Mouse (Mus musculus) erythroblast, adult 5-6 weeks (primary cell): Measurements from ENCODE around the gene Pde6b. TPM values are rescaled to one million over a fixed set of nuclear protein-coding genes. Genes with fewer than 3 reads are reported as not detected.
A peak's percentile ranks its signal among the peaks of the same experiment; 100 is the strongest.

Experiments
- ATAC-seq: replicated peaks from 2 replicates; pipeline ENCODE4 v1.8.0; 2016; ENCODE audit warnings: moderate number of reproducible peaks, mild to moderate bottlenecking, moderate TSS enrichment, inconsistent platforms; ENCODE audit not compliant: poor library complexity, low FRiP score, severe bottlenecking
- total RNA-seq, 2 experiments: library from RNA; stranded (forward) in 1 of 2; stranded (reverse) in 1 of 2; fragments of 150-400 nt in 1 of 2; fragments of 200-764, 138-1000 nt in 1 of 2; gene quantifications; 2 replicates each; pipeline versions ENCODE4 v1.2.3 to v1.2.4; 2015 to 2017; ENCODE audit warnings: low replicate concordance in 2 of 2

Gene Pde6b
- total RNA-seq (2015; ENCODE audit: low replicate concordance) = not detected in 2 replicates
- not detected in 2 replicates for total RNA-seq (2017; ENCODE audit: low replicate concordance)

GRCm38 (mm10) chr5:108388201-108388600 is at the start of gene Pde6b:
Gene Pde6b (plus strand): TSS chr5:108388391.
- ATAC-seq = no peak

DNA sequence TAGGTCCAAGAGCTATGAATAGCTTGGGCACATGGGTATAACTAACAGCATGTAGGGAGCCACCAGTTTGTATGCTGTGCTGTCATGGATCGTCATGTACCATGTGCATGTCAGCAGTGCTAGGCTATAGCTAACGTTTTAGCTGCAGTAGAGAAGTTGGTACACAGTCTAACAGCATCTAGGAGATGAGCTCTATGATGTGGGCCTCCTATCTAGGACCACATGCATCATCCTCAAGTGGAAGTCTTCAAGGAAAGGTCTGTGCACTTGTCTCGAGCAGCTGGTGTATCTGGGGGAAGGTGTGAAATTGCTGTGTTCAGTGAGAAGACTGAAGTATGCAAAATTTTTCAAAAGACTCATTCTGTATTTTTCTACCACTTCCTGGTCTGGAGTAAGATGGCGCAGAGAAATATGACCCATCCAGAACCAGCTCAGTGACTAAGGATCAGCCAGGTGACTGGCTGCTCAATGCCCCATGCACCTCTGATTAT is 44.5 kb upstream of the Pde6b start:
- ATAC-seq = no peak

GRCm38 (mm10) chr5:108345313-108346071 is 42.7 kb upstream of the Pde6b start:
- ATAC-seq = peak; percentile 25; the same call in 1 of the 2 replicates

- no peak for ATAC-seq
Measured at GRCm38 (mm10) chr5:108347843-108348242, 40.3 kb upstream of the Pde6b start.

DNA sequence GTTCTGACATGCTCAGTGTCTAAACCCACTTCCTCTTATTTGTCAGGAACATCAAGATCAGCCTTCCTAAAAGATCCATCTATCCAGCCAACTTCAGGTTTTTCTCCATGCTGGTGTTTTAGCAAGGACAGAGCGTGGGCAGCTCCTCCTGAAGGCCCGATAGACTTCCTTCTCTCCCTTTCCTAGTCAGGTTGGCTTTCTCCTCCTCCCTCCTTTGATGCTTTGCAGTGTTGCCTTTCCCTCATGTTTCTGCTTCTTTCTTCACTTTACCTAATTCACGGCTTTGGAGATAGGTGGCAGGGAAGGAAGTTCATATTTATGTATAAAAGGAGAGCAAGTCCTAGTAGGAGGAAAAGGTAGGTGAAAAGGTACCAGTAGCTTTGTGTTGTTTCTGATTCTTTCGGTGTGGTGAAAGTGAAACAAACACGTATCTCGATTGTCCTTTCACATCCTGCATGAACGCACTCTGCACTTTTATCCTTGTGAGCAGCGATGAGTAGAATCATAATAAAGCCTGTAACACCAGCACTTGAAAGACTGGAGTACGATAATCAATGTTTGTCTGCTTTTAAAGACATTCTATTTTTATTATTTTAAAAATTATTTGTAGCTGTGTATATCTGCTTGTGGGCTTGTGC is 38.6 kb upstream of the Pde6b start:
- ATAC-seq = no peak

DNA sequence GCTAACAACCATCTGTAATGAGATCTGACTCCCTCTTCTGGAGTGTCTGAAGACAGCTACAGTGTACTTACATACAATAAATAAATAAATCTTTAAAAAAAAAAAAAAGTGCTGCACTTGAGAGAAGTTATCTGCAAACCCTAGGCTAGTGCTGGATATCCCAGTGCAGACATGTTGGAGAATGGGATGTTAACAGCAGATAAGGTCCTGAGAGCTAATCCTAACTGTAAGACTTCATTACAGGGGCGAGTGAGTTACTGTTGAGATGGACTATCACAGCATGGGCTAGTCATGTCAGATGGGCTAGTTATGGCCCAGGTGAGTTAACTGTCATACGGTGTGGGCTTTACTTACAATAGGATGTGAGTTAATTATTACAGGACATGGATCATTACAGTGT is 34.1 kb upstream of the Pde6b start:
- no peak for ATAC-seq

- ATAC-seq = no peak
Measured at GRCm38 (mm10) chr5:108357862-108358261, 30.3 kb upstream of the Pde6b start.

DNA sequence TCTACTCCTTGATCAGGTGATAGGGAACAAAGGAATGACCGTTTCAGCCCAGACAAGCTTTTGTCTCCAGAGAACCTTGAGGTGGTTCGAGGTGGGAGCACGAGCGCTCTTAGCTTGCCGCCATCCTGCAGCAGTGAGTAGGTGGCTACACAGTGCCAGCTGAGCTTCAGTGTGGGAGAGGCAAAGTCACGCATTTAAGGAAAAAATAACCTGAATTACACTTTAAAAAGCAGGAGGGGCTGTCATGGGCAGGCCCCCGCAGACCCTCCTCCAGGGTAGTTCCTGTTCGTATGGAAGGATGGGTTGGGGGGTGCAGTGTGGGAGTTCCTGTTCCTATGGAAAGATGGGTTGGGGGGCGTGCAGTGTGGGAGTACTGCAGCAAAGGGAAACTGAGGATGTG is 28.7 kb upstream of the Pde6b start:
- ATAC-seq = no peak

- ATAC-seq = no peak
Measured at GRCm38 (mm10) chr5:108360211-108360610, 28.0 kb upstream of the Pde6b start.

- no peak for ATAC-seq
Measured at GRCm38 (mm10) chr5:108362330-108362729, 25.9 kb upstream of the Pde6b start.

GRCm38 (mm10) chr5:108366328-108366983 is 21.7 kb upstream of the Pde6b start:
- ATAC-seq = no peak

GRCm38 (mm10) chr5:108366984-108367841 is 21.0 kb upstream of the Pde6b start:
- no peak for ATAC-seq

DNA sequence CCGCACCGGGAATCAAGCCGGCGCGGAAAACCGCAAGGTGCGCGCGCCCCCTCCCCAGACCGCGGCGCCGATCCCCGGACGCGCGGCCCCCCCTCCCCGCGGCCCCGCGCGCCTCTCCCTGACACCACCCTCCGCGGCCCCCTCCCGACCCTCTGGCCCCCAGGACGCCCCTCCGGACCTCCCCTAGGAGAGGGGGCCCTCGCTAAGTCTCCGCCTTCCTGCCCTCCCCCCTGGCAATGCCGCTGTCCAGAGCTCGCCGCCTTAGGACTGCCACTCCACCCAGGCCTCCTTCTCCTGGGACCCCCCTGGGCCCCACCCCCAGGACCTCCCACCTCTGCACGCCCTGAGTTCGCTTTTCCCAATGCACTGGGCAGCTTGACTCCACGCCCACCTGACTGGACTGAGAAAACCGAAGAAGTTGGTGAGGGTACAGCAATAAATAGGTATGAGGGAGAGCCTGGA is 20.3 kb upstream of the Pde6b start, which contains the start of gene Gm42517:
Gm42517 (minus strand) TSS at position 52 of the 462 bp plus-strand sequence.
- no peak for ATAC-seq

GRCm38 (mm10) chr5:108368446-108368845 is 19.7 kb upstream of the Pde6b start:
- no peak for ATAC-seq

GRCm38 (mm10) chr5:108368851-108369621 is 19.2 kb upstream of the Pde6b start:
- ATAC-seq = no peak

- no peak for ATAC-seq
Measured at GRCm38 (mm10) chr5:108369964-108370363, 18.2 kb upstream of the Pde6b start.

DNA sequence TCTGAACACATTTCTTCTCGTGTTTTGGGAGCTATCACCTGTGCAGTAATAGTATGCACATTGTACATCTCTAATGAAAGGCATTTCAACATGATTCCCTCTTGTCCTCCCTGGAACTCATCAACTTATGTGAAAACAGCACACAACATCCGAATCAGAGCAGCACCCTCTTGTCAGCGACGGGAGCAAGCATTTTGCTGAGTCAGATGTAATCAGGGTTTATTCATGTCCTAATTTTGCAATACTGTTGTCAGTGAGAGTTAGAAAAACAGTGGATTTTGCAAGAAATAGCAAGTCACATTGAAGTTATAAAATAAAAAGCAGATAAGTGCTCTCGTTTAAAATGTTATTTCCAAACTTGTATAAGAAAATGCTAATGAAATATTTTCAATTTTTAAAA is 14.1 kb upstream of the Pde6b start:
- ATAC-seq = no peak

DNA sequence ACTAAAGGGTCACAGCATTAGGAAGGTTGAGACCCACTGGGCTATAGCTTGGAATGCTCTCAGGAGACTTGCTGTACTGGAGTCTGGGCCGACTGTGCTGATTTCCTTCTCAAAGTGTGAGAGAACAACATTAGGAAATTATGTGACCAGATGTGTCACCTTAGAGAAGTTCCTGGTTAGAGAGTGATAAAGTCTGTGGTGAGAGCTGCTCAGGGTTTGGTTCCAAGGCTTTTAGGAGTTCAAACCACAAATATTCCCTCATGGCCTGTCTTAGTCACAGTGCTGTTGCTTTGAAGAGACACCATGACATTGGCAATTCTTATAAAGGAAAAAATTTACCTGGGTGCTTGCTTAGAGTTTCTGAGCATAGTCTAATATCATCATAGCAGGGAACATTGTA is 12.1 kb upstream of the Pde6b start:
- ATAC-seq = no peak

- no peak for ATAC-seq
Measured at GRCm38 (mm10) chr5:108378346-108378745, 9.8 kb upstream of the Pde6b start.
